Mouse (Mus musculus) lung, adult 18-20 months (tissue): Measurements from ENCODE around the gene Becn1.
"Not testable (repeated sequence)": the region's sequence is repeated elsewhere in the genome, so short reads cannot be mapped to it uniquely, and the experiment has no call there.

Experiments
- DNase-seq, 2 experiments: peaks; one replicate each; pipeline ENCODE4 v3.0.0; 2022; ENCODE audit warnings: mixed read lengths in 2 of 2

The Becn1 gene

GRCm38 (mm10) chr11:101302004-101302798, at the start of gene Becn1:
TSS of gene Becn1 (minus strand) at chr11:101302286.
- peak; percentile 94 to 97 for DNase-seq

GRCm38 (mm10) chr11:101351721-101352111, 49.6 kb upstream of the Becn1 start:
- no peak for DNase-seq

GRCm38 (mm10) chr11:101351100-101351720, 49.1 kb upstream of the Becn1 start:
- no peak for DNase-seq

- no peak for DNase-seq
Measured at GRCm38 (mm10) chr11:101349216-101349615, 47.1 kb upstream of the Becn1 start.

GRCm38 (mm10) chr11:101348774-101349173, 46.7 kb upstream of the Becn1 start:
- DNase-seq = no peak

GRCm38 (mm10) chr11:101347083-101347775, 45.1 kb upstream of the Becn1 start:
- no peak for DNase-seq

- DNase-seq = peak in 1 of 2 experiments; percentile 10
Measured at GRCm38 (mm10) chr11:101338123-101338760, 36.2 kb upstream of the Becn1 start.

GRCm38 (mm10) chr11:101335685-101336084, 33.6 kb upstream of the Becn1 start:
- no peak for DNase-seq

GRCm38 (mm10) chr11:101334516-101334915, 32.4 kb upstream of the Becn1 start:
- no peak for DNase-seq

- DNase-seq = no peak
Measured at GRCm38 (mm10) chr11:101334023-101334422, 31.9 kb upstream of the Becn1 start.

GRCm38 (mm10) chr11:101332537-101332936, 30.5 kb upstream of the Becn1 start:
- no peak for DNase-seq

GRCm38 (mm10) chr11:101330961-101331360, 28.9 kb upstream of the Becn1 start:
- DNase-seq = not testable (repeated sequence)

- no peak for DNase-seq
Measured at GRCm38 (mm10) chr11:101330371-101330924, 28.4 kb upstream of the Becn1 start, which contains the start of gene Aoc3. TSS of gene Aoc3 (plus strand) at chr11:101330605.

- no peak for DNase-seq
Measured at GRCm38 (mm10) chr11:101328941-101329635, 27.0 kb upstream of the Becn1 start.

GRCm38 (mm10) chr11:101327311-101327710, 25.2 kb upstream of the Becn1 start:
- DNase-seq = no peak

- no peak for DNase-seq
Measured at GRCm38 (mm10) chr11:101326147-101326546, 24.1 kb upstream of the Becn1 start.

- not testable (repeated sequence) for DNase-seq
Measured at GRCm38 (mm10) chr11:101325201-101325600, 23.1 kb upstream of the Becn1 start.

- DNase-seq = no peak
Measured at GRCm38 (mm10) chr11:101324763-101325162, 22.7 kb upstream of the Becn1 start, which contains the start of gene Aoc2. TSS of gene Aoc2 (plus strand) at chr11:101325063.

- DNase-seq = peak; percentile 43 to 63
Measured at GRCm38 (mm10) chr11:101323609-101324008, 21.5 kb upstream of the Becn1 start.

GRCm38 (mm10) chr11:101316501-101316917, 14.4 kb upstream of the Becn1 start:
- peak; percentile 14 to 29 for DNase-seq

- DNase-seq = peak; percentile 91 to 93
Measured at GRCm38 (mm10) chr11:101315665-101316500, 13.8 kb upstream of the Becn1 start, which contains the start of gene Psme3. TSS of gene Psme3 (plus strand) at chr11:101316213.
